Mouse (Mus musculus) liver, postnatal 0 days (tissue): ENCODE results near the gene Sirt7.

ENCODE experiments used
- CTCF ChIP-seq: sonication (generic); IDR thresholded peaks from 2 replicates; pipeline ENCODE4 v1.5.1; 2016; ENCODE audit warnings: antibody characterized with exemption, low read depth
- EP300 ChIP-seq: IDR thresholded peaks from 2 replicates; pipeline ENCODE4 v1.6.1; 2016; ENCODE audit warnings: antibody characterized with exemption, low read depth, mild to moderate bottlenecking

DNA sequence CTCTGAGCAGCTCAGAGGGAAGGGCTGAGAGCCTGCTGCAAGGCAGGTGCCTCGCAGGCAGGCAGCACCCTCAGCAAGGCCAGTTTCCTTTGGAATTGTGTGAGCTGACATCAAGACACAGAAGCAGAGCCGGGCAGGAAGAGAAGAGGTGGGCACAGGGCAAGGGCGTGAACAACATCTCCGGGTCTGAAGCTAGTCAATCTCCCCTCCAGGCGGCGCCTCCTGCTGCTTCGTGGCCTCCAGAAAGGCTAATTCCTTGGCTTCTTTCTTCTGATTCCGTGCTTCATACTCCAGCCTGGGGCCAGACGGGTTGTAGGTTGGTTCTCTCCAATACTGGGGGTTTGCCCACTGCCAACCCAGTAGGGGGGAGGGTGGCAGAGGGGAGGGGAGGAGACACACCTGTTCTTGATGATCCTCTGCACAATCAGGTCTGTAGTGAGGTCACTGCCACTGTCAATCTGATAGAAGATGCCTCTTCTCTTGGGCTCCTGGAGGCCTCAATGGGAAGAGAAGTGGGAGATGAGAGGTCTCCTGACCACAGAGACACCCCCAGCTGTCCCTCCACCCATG, 14.5 kb downstream of the Sirt7 start:
- TF ChIP-seq CTCF = no peak
- no peak for TF ChIP-seq EP300
